Mouse (Mus musculus) midbrain, embryonic 16.5 days (tissue): ENCODE measurements at regions not wholly inside any gene's neighbourhood (a gene's known extent, or its start where the extent isn't known, plus 50 kb on each side); places are given as distances from the start of the nearest gene placed in this dataset.
A peak's percentile ranks its signal among the peaks of the same experiment; 100 is the strongest.

ENCODE experiments used
- ATAC-seq: fragments of 200-750 bp; cut with Nextera tagmentation; 2 replicates; pipeline ENCODE4 v1.8.0; 2017; ENCODE audit warnings: moderate TSS enrichment
- H3K27ac ChIP-seq: fragments of 300-500 bp; sonication (generic); 2 replicates; pipeline ENCODE4 v1.5.1; 2014; ENCODE audit warnings: mild to moderate bottlenecking, low read length, mixed read lengths
- H3K27me3 ChIP-seq: fragments of 300-500 bp; sonication (generic); 2 replicates; pipeline ENCODE4 v1.6.1; 2014; ENCODE audit warnings: low read depth, low read length, mixed read lengths; ENCODE audit not compliant: control insufficient read depth, insufficient read depth
- H3K36me3 ChIP-seq: fragments of 300-500 bp; sonication (generic); 2 replicates; pipeline ENCODE4 v1.6.1; 2014; ENCODE audit warnings: mild to moderate bottlenecking, low read length, moderate library complexity, mixed read lengths; ENCODE audit not compliant: control insufficient read depth, insufficient read depth
- H3K4me1 ChIP-seq: fragments of 300-500 bp; sonication (generic); 2 replicates; pipeline ENCODE4 v1.6.1; 2014; ENCODE audit warnings: mild to moderate bottlenecking, low read length, mixed read lengths; ENCODE audit not compliant: control insufficient read depth, insufficient read depth
- H3K4me2 ChIP-seq: fragments of 300-500 bp; sonication (generic); 2 replicates; pipeline ENCODE4 v1.6.1; 2014; ENCODE audit warnings: mild to moderate bottlenecking, low read length, mixed read lengths
- H3K4me3 ChIP-seq: fragments of 300-500 bp; sonication (generic); 2 replicates; pipeline ENCODE4 v1.5.1; 2014; ENCODE audit warnings: low read depth, mild to moderate bottlenecking, low read length, moderate library complexity, mixed read lengths
- H3K9ac ChIP-seq: fragments of 300-500 bp; sonication (generic); 2 replicates; pipeline ENCODE4 v1.6.1; 2014; ENCODE audit warnings: low read depth, low read length, mixed read lengths
- H3K9me3 ChIP-seq: fragments of 300-500 bp; sonication (generic); replicated peaks from 2 replicates; pipeline ENCODE4 v1.6.1; 2014; ENCODE audit warnings: mild to moderate bottlenecking, low read length, mixed read lengths; ENCODE audit not compliant: control insufficient read depth, poor library complexity, severe bottlenecking
- WGBS: fragments of 180-500 bp; shearing (Covaris S2); extraction: QIAGEN DNeasy Blood & Tissue Kit; methylation state at CpG from one replicate; pipeline ENCODE4 v1.1.7; 2014; 5-methylcytosine and 5-hydroxymethylcytosine counted together

DNA sequence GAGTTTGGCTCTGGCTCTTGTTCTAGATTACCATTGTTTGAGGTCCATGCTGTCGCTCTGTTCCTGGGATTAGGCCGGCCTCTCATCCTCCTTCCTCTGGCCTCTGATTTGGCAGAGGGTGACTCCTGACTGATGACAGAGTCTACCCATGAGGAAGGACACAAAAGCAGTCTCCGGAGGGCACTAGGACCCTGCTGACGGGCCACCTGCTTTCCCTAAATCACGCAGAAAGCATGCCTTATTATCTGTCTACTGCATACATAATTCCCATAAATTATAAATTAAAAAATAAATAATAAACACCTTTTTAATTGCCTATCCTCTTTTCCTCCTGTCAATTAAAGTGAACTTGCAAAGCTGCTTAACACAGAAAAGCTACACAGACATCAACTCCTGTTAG is 215.4 kb downstream of the Sec16b start:
- WGBS = 77% methylated on average over 5 of the region's 5 CpGs
- Histone ChIP-seq H3K4me1 (no peaks in the 10 kb centered on the region), H3K4me3 (no peak overlapping the region), H3K4me2 (no peak overlapping the region), H3K36me3 (no peaks in the 10 kb centered on the region), H3K9me3 (no peaks in the 10 kb centered on the region), H3K9ac (no peak overlapping the region), H3K27me3 (no peaks in the 10 kb centered on the region), H3K27ac (no peak overlapping the region)
- no peak for ATAC-seq

DNA sequence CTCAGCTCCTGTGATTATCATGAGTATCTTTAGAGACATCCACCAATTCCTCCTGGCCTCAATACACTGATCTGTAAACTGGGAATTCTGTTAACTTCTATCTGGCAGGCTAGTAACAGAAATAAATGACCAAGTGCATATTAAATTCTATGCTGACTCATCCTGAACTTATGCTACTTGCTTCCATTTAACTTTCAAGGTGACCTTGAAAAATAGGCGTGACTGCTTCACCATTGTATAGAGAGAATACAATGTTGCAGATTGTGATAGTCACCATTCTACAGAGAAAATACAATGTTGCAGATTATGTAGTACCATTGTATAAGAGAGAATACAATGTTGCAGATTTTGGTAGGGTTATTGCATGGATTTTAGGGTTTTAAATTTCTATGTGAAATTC is 224.6 kb downstream of the Sec16b start:
- 92% methylated on average over 1 of the region's 1 CpGs for WGBS
- no peak for ATAC-seq
- H3K4me2 ChIP-seq = no peak overlapping the region

DNA sequence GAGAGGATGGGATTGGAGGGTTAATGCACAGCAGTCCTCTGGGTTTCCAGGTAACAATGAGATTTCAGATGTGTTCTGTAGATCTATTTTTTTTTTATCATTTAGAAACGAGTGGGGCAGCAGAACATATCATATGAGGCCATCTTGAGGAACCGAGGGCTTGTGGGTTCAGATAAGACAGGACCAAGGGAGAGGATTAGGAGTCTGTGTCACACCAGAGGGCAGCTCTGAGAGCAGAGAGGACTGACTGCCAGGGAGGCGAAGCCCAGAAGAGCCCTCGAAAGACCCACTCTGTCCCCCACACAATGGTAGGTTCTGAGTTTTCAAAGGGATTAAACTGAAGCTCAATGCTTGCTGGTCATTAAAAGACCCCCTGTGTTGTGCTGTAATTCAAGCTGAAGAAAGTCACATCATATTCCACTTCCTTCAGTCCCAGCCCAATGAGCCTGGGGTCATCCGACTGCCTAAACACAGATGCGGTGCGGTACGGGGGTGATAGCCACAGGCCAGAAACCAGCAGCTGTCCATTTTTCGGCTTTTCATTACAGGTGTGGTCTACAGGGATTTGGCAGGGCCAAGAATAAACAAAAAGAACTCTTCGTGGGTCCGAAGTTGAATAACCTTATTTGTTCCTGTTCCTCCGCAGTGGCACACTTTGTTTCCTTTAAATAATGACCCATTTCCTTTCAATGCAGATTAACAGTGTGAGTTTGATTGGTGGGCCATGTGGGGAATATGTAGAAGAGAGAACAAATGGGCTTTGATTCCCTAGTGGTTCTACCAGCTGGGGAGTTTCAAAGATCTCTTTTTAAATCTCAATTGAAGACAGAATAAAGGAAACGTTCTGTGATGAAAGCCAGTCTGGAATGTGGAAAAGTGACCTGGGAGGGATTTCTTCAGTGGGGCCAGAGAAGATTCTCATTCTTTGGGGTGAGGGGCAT is 234.5 kb downstream of the Sec16b start:
- ATAC-seq = no peak
- Histone ChIP-seq H3K9me3 (no peaks in the 10 kb centered on the region), H3K4me3 (no peak overlapping the region), H3K4me1 (peaks cover 5% of the 10 kb centered on the region; the same call in 1 of the 2 replicates), H3K4me2 (no peak overlapping the region), H3K27ac (no peak overlapping the region), H3K27me3 (no peaks in the 10 kb centered on the region), H3K36me3 (no peaks in the 10 kb centered on the region), H3K9ac (no peak overlapping the region)
- WGBS = 40% methylated on average over 13 of the region's 13 CpGs

More for the DNA sequence above, 224.6 kb downstream of the Sec16b start:
- no peak overlapping the region for H3K27ac ChIP-seq
- no peak overlapping the region for H3K4me3 ChIP-seq
- no peaks in the 10 kb centered on the region for H3K36me3 ChIP-seq
- no peaks in the 10 kb centered on the region for H3K9me3 ChIP-seq
- H3K4me1 ChIP-seq = no peaks in the 10 kb centered on the region
- H3K27me3 ChIP-seq = no peaks in the 10 kb centered on the region
- H3K9ac ChIP-seq = no peak overlapping the region

- no peaks in the 10 kb centered on the region for H3K27me3 ChIP-seq
- H3K4me2 ChIP-seq = no peak overlapping the region
- ATAC-seq = peak; percentile 86; the same call in 1 of the 2 replicates
- no peak overlapping the region for H3K4me3 ChIP-seq
- no peaks in the 10 kb centered on the region for H3K9me3 ChIP-seq
- no peak overlapping the region; the same call in 1 of the 2 replicates for H3K27ac ChIP-seq
- H3K4me1 ChIP-seq = peaks cover 10% of the 10 kb centered on the region; the same call in 1 of the 2 replicates
- no peaks in the 10 kb centered on the region for H3K36me3 ChIP-seq
- H3K9ac ChIP-seq = no peak overlapping the region
These were observed 239.1 kb downstream of the Sec16b start for GRCm38 (mm10) chr1:157745611-157746010.

DNA sequence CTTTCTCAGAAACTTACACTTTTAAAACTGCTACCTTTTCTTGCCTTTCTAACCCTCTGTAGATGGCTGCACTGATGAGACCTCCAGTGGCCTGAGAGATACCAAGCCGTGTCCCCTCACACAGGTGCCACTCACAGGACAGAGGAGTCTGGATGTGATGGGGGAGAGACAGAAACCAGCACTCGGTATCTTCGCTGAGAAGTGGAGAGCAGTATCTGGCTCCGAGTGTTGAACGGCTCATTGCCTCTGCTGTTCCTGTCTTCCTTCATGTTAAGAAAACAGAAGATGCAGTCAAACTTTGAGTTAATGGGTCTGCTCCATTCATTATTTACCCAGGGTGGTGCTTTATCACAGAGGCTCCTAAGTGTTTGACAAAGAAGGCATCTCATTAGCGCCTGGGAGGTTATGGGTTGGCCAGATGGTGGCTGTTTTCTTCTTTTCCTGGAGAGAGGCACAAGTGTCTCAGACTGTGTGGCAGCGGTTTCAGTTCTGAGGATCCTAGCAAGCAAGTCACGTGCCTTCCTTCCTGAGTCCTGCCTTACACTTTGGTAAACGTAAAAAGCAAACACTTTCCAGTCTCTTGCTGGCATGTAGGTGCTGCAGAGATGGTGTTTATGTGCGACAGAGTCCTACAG is 248.6 kb downstream of the Sec16b start:
- Histone ChIP-seq H3K4me2 (no peak overlapping the region), H3K36me3 (no peaks in the 10 kb centered on the region), H3K27ac (no peak overlapping the region), H3K27me3 (no peaks in the 10 kb centered on the region), H3K9ac (no peak overlapping the region), H3K4me1 (no peaks in the 10 kb centered on the region), H3K9me3 (no peaks in the 10 kb centered on the region), H3K4me3 (no peak overlapping the region)
- WGBS = 75% methylated on average over 10 of the region's 10 CpGs
- no peak for ATAC-seq

GRCm38 (mm10) chr1:157756977-157757376 is 250.4 kb downstream of the Sec16b start:
- Histone ChIP-seq H3K27ac (no peak overlapping the region), H3K4me2 (no peak overlapping the region), H3K27me3 (no peaks in the 10 kb centered on the region), H3K36me3 (no peaks in the 10 kb centered on the region), H3K4me1 (no peaks in the 10 kb centered on the region), H3K9me3 (no peaks in the 10 kb centered on the region), H3K4me3 (no peak overlapping the region), H3K9ac (no peak overlapping the region)
- ATAC-seq = no peak
- 82% methylated on average over 3 of the region's 3 CpGs for WGBS

DNA sequence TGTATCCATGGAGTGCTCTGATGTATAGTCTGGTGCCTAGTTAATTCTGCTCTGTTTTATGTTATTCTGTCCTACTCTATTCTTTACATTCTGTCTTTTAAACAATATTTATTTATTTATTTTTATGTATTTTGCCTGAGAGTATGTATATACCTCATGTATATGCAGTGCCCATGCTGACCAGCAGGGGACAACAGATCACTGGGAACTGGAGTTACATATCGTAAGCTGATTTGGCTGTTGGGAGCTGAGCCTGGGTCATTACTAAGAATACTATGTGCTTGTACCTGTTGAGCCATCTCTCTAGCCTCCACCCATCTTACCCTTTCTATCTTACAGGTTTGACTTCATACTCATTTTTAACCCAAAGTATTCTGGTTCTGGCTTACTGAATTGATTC is 251.8 kb downstream of the Sec16b start:
- no peak overlapping the region for H3K9ac ChIP-seq
- H3K4me1 ChIP-seq = no peaks in the 10 kb centered on the region
- ATAC-seq = no peak
- WGBS = 97% methylated on average over 1 of the region's 1 CpGs
- no peak overlapping the region for H3K4me3 ChIP-seq
- H3K9me3 ChIP-seq = no peaks in the 10 kb centered on the region
- H3K27me3 ChIP-seq = no peaks in the 10 kb centered on the region
- H3K36me3 ChIP-seq = no peaks in the 10 kb centered on the region
- no peak overlapping the region for H3K27ac ChIP-seq
- H3K4me2 ChIP-seq = no peak overlapping the region

GRCm38 (mm10) chr1:157768201-157768600 is 261.7 kb downstream of the Sec16b start:
- WGBS = 49% methylated on average over 6 of the region's 6 CpGs
- ATAC-seq = 0 out of 2 replicates have a peak, but pooled peaks have one; percentile 36
- Histone ChIP-seq H3K9me3 (no peaks in the 10 kb centered on the region), H3K4me1 (no peaks in the 10 kb centered on the region), H3K4me2 (no peak overlapping the region), H3K27ac (no peak overlapping the region), H3K27me3 (no peaks in the 10 kb centered on the region), H3K4me3 (no peak overlapping the region), H3K36me3 (no peaks in the 10 kb centered on the region), H3K9ac (no peak overlapping the region)

GRCm38 (mm10) chr1:157797711-157798110 is 291.2 kb downstream of the Sec16b start:
- WGBS = 96% methylated on average over 7 of the region's 7 CpGs

More at GRCm38 (mm10) chr1:157797711-157798110, 291.2 kb downstream of the Sec16b start:
- H3K4me3 ChIP-seq = no peak overlapping the region
- no peak overlapping the region for H3K4me2 ChIP-seq
- H3K4me1 ChIP-seq = peaks cover 8% of the 10 kb centered on the region; the same call in 1 of the 2 replicates
- H3K9me3 ChIP-seq = no peaks in the 10 kb centered on the region
- ATAC-seq = no peak
- no peaks in the 10 kb centered on the region for H3K36me3 ChIP-seq
- H3K27me3 ChIP-seq = no peaks in the 10 kb centered on the region
- no peak overlapping the region for H3K9ac ChIP-seq
- no peak overlapping the region for H3K27ac ChIP-seq
